Mouse (Mus musculus): Measurements from ENCODE around the gene Rabgap1l.

Rabgap1l gene

DNA sequence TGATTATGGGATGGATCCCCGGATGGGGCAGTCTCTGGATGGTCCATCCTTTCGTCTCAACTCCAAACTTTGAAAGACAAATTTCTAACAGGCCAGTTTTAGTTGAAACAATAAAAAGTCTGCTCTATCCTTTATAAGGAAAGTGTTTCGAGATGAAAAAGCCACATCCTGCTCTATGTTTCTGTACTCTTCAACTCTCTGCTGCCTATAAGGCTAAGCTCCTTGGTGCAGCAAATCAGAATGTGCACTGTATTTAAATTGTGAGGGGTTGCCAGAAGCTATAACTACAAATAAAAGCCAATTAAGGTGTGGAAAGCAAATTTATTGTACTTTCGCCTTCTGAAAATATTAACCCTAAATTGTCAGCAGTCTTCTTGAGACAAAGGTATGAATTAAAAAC, 198.9 kb downstream of the Rabgap1l start:
- no peak for DNase-seq (ENCODE audit: low spot score)

DNA sequence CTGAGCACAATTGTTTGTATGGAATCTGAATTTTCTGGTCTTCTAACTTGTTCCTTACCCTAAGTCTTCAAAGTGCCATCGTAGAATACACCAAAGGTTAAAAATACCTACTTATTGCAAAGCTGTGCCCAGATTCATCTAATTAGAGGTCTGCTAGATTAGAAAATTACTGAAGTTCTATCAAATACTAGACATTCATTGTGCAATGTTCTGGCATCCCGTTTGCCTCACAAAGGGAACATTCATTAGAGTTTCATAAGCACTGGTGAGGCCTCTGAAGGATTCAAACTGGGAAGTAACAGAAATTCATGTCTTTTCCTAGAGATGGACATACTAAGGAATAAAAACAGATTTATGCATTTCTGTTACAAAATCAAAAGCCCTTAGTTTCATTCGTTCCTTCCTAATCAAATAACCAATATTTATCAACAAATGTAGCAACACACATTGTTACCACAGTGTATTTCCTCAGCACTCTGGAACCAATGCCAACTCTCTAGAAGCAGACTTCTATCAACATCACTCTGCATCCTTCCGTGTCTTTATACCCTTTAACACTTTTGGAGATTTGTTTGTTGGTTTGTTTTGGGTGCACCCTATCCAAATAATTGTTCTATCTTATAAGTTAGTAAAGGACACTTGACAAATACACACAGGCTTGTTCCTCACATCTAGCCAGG, 204.0 kb downstream of the Rabgap1l start:
- no peak for DNase-seq (ENCODE audit: low spot score)

DNA sequence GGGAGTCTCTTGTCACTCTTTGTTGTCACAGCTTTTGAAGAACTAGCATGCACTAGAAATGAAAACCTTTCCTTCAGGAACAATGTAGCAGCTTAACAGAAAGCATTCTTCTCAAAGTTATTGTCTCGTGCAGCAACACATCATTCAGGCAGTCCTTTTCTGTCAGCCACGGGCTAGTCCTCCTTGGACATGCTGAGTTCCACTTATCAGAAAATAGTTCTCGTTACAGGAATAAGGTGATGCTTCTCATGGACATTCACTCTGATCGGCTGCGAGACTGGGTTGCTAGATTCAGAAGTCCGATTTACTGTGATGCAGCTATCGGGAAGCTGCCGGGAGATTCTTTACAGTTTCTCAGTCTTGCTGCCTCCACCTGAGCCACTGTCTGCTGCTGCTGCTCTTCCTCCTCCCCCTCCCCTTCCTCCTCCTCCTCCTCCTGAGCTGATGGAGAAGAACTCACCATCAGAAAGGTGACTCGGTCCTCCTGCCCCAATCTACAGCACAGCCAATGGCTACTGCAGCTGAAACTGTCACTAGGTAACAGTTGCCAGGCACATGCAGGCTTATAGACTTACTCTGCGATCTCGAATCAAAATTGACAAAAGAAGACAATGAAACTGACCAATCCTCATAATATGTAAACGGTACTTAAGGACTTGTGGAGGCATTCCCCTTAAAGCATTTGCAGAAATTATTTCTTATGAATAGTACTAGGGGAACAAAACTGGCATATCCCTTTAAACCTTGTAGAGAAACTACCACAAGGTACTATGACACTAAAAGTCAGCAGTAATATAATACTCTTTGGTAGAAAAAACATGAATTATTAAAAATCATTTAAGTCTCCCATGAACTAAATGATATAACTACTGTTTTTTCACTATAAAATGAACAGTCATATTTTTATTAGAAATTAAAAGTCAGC, 213.4 kb downstream of the Rabgap1l start:
- no peak for DNase-seq (ENCODE audit: low spot score)

DNA sequence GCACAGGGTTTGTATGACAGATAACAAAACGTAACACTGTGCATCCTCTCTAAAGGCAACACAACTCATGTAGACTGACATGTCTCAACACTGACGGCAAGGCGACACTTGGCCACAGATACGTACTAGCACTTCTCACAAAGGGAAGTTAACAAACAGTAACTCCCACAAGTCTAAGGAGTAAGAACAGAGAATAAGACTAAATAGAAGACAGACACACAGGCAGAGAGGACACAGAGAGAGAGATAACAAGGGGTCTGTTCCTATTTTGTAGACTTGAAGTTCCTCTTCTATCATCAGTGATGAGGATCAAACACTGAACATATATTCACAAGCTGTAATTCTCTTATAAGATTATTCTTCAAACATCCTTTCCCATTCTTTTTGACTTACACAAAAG, 216.9 kb downstream of the Rabgap1l start:
- no peak for DNase-seq (ENCODE audit: low spot score)

DNA sequence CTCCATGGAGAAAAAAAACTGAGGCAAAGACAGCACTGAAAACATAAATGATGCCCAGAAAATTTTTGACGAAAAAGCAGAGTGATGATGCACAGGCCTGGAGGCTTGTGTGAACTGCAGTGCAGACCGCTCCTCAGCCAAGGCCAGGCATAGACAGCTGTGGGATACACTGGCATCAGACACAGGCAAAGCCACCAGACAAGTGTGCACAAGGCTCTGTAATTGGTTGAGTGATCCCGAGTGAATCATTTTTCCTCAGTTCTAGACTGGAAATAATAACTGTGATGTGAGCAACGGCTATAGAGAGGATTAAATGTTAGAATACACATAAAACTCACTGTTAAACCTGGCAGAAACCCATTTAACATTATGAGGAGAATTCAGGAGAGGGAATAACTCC, 219.0 kb downstream of the Rabgap1l start:
- no peak for DNase-seq (ENCODE audit: low spot score)

DNA sequence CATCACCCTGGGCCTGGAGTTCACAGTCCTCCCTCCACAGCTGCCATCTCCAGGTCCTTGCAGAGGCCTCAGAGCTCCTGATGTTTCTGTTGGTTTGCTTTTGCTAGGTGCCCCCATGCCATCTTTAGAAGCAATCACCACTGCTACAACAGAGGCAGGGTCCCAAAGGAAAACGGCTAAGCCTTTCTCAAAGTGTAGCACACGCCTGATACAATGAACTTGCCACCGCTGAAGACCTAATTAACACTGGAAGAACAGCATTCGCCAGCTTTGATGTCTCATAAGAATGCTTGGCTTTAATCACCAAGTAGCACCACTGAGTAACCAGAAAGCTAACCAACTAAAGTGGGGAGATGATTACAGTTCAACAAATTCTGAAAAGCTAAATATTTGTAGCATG, 226.6 kb downstream of the Rabgap1l start:
- DNase-seq (ENCODE audit: low spot score), result no peak

DNA sequence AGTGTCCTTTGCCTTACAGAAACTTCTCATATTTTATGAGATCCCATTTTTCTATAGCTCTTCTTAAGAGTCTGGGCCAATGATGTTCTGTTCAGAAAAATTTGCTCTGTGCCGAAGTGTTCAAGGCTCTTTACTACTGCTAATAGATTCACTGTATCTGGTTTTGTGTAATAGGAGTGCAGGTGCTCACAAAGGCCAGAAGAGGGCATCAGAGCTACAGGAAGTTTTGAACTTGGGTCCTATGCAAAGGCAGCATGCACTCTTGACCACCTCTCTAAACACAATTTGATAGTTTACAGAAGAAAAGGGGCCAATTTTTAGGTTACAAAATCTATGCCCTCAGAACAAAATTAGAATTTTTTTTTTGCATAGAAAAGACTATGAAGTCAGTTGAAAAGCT, 231.6 kb downstream of the Rabgap1l start:
- DNase-seq (ENCODE audit: low spot score), result no peak

DNA sequence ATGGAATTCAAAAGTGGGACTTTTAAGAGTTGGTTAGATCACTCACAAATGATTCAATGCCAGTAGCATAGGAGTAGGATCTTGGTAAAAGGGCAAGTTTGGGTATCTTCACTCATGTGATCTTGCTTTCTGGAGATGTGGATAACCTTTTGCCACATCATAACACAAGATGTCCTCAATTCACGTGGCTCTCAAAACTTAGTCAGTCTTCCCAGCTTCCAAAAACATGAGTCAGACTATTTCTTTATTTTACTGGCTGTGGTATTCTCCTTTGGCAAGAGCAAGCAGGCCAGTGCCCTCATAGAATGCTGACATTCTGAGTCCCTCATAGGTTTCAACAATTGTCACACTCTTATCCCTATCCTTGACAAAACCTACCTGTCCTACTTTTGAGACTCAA, 242.4 kb downstream of the Rabgap1l start:
- no peak for DNase-seq (ENCODE audit: low spot score)

DNA sequence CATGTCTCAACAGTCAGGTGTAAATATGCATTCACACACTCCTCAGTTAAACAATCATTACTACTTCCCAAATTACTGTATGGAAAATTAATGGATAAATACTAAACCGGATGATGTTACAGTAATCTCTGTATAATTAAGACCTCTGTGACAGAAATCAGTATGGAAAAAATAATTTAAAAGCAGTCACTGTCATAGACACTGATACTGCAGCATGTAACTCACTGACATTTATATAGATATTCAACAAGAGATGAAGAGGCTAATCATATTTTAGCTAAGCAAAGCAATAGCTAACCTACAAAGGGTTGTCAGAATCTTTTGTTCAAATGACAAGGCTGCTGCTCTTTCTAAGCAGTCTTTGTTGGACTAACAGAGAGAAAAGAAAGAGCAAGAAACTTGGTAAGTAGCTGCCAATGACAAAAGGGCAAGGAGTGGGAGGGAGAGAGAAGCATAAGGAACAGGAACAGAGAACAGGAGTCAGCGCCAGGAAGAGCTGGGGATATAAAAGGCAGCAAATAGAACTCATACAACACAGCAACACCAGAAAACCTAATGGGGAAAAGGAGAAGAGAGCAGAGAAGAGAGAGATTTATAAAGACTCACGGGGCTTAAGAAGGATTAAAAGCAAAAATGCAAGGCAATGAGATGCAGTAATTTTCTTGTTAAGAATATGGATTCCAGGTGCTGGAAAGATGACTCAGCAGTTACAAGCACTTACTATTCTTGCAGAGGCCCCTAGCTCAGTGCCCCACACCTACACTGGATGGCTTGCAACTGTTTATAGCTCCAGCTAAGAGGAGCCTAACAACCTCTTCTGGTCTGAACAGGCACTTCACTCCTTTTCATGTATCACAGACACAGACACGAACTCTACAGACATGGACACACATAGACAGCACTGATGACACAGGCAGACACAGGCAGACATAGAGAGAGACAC, 244.8 kb downstream of the Rabgap1l start:
- DNase-seq (ENCODE audit: low spot score), result peak; percentile 25

DNA sequence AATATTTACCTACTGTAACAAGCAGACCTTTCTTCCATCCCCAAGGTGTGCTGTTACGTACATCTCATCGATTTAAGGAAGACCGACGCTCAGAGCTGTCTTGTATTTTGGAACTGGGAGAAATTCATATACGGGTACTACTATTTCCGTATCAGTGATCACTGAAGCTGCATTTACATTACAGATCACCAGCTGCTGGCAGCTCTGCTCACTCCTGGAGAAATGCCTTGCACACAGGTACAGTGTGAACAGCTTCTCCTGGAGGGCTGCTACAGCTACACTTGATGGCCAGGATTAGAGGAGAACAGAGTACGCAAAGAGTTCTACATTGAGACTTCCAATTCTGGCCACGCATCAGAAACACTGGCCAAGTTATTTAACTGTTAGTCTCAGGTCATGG, 257.4 kb downstream of the Rabgap1l start:
- DNase-seq (ENCODE audit: low spot score), result no peak

DNA sequence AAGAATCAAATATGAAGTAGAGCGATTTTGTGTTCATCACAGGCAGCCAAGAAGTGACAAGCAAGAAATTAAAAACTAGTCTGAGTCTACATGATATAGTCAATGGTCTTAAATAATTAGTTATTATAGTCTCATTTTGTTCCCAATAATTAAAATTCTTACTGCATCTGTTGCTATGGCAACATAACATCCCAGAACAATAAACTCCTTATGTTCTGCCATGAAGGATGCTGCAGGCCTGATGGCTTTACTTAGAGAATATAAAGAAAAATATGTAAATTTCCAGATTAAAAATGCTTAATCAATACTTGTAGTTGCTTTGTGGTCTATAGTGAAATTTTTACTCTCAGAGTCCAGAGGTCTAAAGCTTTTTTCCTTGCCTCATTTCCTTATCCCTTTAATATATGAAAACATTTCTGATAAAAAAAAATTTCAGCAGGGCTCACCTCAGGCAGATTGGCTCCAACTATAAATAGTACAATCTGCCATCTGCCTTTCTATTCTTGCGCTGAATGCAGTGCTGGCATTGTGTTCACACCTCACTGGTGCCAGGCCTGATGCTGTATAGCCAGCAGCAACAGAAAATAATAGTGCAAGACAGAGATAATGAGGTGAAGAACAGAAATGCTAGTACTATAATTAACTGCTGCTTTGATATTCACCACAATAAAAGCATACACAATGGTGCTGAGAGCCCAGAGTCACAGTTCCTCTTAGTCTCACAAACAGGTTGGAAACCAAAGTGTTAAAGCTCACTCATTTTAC, 258.3 kb downstream of the Rabgap1l start:
- DNase-seq (ENCODE audit: low spot score), result peak; percentile 57

DNA sequence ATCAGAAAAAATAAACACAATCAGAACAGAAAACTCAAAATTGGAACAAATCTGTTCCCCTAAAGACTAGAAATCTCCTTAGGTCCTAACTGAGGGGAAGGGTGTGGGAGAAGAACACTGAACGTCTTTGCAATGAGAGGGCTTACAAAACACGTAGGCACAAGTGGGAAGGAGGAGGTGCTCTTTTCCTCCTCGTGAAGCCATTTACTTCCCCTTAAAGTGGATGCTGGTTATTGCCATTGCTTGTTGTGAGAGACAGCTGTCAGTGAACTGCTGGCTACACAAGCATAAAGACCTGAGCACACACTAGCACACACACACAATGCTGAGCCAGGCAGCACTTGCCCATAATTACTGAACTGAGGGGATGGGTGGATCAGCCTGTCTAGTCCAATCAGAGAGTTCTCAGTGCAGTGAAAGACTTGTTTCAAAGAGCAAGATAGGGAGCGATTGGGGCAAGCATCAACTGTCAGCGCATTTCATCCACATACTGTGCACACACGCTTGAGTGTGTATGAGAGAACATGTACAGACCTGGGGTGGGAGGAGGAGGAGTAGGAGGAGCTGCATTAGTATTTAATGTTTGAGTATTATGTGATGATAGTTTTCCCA, 259.7 kb downstream of the Rabgap1l start:
- no peak for DNase-seq (ENCODE audit: low spot score)

DNA sequence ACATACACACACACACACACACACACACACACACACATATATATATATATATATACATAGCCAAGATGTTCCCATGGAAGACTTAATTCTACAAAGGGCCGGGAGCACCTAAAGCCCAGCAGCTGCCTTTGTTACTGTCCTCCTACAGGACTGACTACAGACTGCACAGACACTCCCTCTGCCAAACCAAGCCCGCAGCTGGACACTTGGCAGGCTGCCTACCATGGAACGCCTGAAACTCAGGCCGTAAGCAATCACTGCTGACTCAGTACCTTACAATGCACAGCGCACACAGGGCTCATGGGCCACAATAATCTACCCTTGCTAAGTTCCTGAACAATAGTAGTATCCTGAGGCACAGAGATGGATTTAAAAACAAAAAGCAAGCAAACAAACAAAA, 261.6 kb downstream of the Rabgap1l start:
- peak; percentile 26 for DNase-seq (ENCODE audit: low spot score)

DNA sequence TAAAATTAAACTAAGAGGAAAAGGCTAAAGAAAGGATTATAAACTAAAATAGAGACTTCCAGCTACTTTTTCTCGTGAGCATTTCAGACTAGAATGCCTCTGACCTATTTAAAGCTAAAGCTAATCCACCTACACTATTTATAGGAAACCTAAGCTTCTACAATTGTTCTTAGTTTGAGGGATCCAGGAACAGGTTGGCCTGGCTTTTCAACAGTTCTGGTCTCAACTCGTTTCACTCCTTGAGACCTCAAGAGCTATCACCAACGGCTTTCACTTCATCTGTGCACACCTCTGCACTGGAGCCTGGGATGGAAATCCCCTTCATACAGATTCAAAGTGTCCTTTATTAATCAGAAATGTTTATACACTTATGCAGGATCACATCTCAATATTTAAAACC, 271.1 kb downstream of the Rabgap1l start:
- DNase-seq (ENCODE audit: low spot score), result no peak

DNA sequence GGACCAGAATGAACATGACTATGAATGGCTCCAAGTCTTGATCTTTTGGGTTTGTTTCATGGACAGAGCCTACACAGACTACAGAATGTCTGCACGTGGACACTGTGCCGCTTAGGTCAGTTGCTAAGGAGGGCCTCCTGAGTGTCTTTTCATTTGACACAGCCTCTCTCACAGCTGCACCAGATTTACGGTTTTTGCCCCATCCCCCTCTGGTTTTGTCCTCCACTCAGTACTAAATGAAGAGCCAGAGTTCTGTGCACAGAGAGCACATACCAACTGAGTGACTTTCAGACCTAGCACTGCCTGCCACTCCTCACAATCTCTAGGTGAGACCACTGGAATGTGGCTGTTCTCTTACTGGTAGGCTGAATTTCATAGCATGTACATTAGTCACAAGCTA, 272.3 kb downstream of the Rabgap1l start:
- no peak for DNase-seq (ENCODE audit: low spot score)

DNA sequence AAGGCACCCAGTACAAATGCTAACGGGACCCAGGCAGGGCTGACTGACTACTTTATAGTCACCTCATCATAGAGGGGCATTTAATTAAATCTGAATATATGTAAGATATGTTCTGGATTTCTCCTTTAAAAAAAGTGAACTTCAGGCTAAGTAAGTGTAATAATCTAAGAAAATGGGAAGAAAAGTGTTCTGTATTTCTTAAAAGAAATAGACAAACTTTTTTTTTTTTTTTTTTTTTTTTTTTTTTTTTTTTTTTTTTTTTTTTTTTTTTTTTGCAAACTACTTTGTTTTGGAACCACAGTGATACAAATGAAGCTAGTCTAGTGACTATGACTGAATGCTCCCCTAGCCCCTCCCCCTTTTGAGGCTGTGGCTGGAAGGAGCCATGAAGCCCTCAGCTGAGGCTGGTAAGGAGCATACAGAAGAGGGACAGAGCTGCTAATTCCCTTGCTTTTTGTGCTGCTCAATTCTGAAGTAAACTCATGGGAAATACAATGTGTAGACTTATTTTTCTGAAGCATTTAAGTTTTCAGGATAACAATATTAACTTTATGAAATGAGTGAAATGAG, 273.0 kb downstream of the Rabgap1l start:
- no peak for DNase-seq (ENCODE audit: low spot score)

DNA sequence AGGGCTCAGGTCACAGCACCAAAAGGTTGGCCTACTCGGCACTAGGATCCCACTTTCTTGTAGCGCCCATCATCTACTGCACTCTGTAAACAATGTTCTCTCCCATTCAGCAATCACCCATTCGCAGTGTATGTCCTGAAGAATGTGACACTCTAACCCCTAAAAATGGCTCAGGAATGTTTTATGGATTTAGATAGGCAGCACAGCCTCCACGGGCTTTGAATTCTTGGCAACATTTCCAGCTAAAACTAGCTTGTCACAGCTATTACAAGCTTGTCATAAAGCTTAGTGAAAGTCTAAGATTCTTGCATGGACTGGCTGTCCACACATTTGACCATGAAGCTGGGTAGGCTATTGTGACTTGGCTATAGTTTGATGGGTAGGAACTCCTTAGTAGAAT, 274.5 kb downstream of the Rabgap1l start:
- DNase-seq (ENCODE audit: low spot score), result no peak

DNA sequence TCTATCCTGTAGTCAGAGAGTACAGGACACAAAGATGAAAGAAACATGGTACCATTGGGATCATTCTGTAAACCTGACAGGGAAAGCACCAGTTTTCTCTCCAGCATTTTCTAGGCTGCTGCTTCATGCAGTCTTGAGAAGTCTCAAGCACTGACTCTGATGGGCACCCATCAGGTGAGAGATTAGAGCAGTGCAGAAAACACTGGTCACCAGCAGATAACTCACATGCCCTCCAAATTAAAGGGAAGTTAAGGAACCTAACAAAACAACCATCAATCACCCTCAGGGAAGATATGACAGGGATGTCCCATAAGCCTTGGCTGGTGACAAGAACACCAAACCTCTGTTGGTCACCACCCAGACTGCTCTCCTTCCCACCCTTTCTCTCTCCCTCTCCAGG, 285.2 kb downstream of the Rabgap1l start:
- DNase-seq (ENCODE audit: low spot score), result no peak

DNA sequence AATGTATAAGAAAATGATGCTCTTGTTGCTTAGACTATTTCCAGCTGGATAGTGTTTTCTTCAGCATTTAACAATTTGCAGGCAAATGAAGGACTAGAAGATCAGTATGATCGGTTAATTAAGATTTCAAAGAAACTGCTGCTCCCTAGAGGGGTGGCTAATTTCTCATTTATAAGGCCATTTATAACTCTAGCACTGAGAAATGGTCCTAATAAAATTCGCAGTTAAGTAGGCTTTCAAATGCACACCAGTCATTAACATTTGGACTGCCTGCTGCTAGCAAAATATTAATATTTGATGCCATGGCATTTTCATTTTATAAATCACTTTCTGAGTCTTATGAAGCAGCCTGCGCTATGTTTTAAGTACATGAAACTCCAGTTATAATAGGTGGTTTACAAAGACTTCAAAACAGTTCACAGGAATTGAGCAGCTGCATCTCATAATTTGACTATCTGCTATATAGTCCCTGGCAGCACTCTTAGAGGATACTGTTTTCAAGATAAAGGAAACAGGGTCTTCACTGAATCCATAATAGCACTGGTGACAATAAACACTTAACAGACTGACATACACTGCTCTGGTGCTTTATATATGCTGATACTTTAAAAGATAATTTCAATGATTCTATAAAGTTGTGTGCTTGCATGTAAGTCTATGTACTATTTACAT, 296.0 kb downstream of the Rabgap1l start:
- no peak for DNase-seq (ENCODE audit: low spot score)

DNA sequence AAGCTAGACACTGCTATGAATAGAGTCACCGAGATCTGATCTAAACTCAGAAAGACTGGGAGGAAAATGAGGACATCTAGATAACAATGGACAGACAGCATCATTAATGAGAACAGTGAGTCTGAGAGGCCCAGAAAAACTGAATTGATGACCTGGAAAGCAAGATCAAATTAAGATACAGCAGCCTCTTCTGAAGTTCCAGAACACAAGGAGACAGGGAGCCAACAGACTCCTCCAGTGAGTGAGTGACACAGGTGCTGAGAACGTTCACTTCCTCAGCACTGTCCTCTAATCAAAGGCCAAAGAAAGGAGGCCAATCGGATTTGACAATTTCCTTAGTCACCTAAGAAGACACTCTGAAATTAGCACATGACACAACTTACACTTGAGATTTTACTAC, 307.3 kb downstream of the Rabgap1l start:
- DNase-seq (ENCODE audit: low spot score), result no peak

Data from layer of hippocampus, adult 9-10 months (tissue).